ENCODE assay signal across 9 mouse cellular contexts in genomic region chr10:127511634-127512306, GRCm38 (mm10). TPM values are rescaled to one million over a fixed set of nuclear protein-coding genes. Genes with fewer than 3 reads are reported as not detected.
DNase-seq lines count a peak whose midpoint lies in the region; ATAC-seq and TF ChIP-seq lines count a peak whose summit lies in the region.
"Had no signal": no experiment of that assay in that cellular context is flagged by ENCODE, and none has a peak within 500 bp of the region (broad histone marks: within the 10 kb centered on the region; RNA-seq: fewer than 3 reads in every experiment).

No protein-coding gene starts in this region.

- DNase-seq in adrenal gland, adult 2 months = peak; percentile 58
- DNase-seq in adrenal gland, postnatal 4 days (ENCODE audit: low spot score in 2 of 2) = no peak
- peak; percentile 60 to 75 for DNase-seq in cerebellum, postnatal 4 days (ENCODE audit: low spot score in 2 of 2)
- DNase-seq in left cerebral cortex, adult 18-20 months (ENCODE audit: low spot score in 2 of 2) = peak; percentile 84 to 92
- DNase-seq in midbrain, embryonic 10.5 days (ENCODE audit: low spot score) = peak; percentile 77
- DNase-seq in stomach, postnatal 0 days (ENCODE audit: low spot score) = no peak

- ATAC-seq in heart, embryonic 14.5 days (ENCODE audit: insufficient number of reproducible peaks, insufficient read depth, low FRiP score, low read depth) = no peak
- ATAC-seq in stomach, postnatal 0 days (ENCODE audit: low FRiP score, low TSS enrichment) = no peak

- 0 out of 2 replicates have a peak, but pooled peaks have one; percentile 34 for TF ChIP-seq EP300 in ES-Bruce4 (IDR thresholded peaks at IDR 0.05; ENCODE audit: insufficient read depth, low read depth, low read length)
- no peak for TF ChIP-seq EP300 in stomach, postnatal 0 days (optimal IDR thresholded peaks at IDR 0.05)

- no peak overlapping the region for H3K27ac ChIP-seq in ES-Bruce4 (ENCODE audit: insufficient read depth, low read length)
- H3K27ac ChIP-seq in heart, embryonic 14.5 days (replicated peaks in 1 of 2; ENCODE audit: control insufficient read depth in 1 of 2, insufficient read depth in 1 of 2, low read depth in 2 of 2, low read length in 2 of 2) = no peak overlapping the region
- H3K27ac ChIP-seq in midbrain, embryonic 10.5 days (replicated peaks) = peak overlapping the region; percentile 89
- no peak overlapping the region for H3K27ac ChIP-seq in stomach, postnatal 0 days (replicated peaks)

- peak overlapping the region; percentile 96 for H3K4me2 ChIP-seq in heart, embryonic 14.5 days (ENCODE audit: low read length)
- H3K4me2 ChIP-seq in stomach, postnatal 0 days (replicated peaks; ENCODE audit: low read depth) = peak overlapping the region; percentile 94

- H3K36me3 ChIP-seq in ES-Bruce4 (ENCODE audit: control insufficient read depth, insufficient read depth, low read length, poor library complexity, severe bottlenecking) = no peaks in the 10 kb centered on the region
- no peaks in the 10 kb centered on the region for H3K36me3 ChIP-seq in heart, embryonic 14.5 days (ENCODE audit: control insufficient read depth, insufficient read depth, low read length)
- H3K36me3 ChIP-seq in midbrain, embryonic 10.5 days = peaks cover under 1% of the 10 kb centered on the region; the same call in 1 of the 2 replicates
- no peaks in the 10 kb centered on the region for H3K36me3 ChIP-seq in stomach, postnatal 0 days (ENCODE audit: control insufficient read depth, insufficient read depth, low read length)

- no peaks in the 10 kb centered on the region for H3K27me3 ChIP-seq in ES-Bruce4 (ENCODE audit: control insufficient read depth, insufficient read depth, low read length, poor library complexity, severe bottlenecking)
- peaks cover 88% of the 10 kb centered on the region for H3K27me3 ChIP-seq in heart, embryonic 14.5 days (ENCODE audit: control insufficient read depth, insufficient read depth, low read length)
- H3K27me3 ChIP-seq in midbrain, embryonic 10.5 days (ENCODE audit: low read depth, poor library complexity, severe bottlenecking) = peaks cover 100% of the 10 kb centered on the region
- peaks cover 6% of the 10 kb centered on the region; the same call in 1 of the 2 replicates for H3K27me3 ChIP-seq in stomach, postnatal 0 days (ENCODE audit: control insufficient read depth, insufficient read depth, low read length)

- H3K4me1 ChIP-seq in ES-Bruce4 (ENCODE audit: control insufficient read depth, insufficient read depth, low read length) = peaks cover 10% of the 10 kb centered on the region
- H3K4me1 ChIP-seq in heart, embryonic 14.5 days (ENCODE audit: control insufficient read depth in 2 of 2, insufficient read depth in 2 of 2, low read length in 2 of 2) = peaks cover 41 to 55% of the 10 kb centered on the region in 2 experiments
- H3K4me1 ChIP-seq in midbrain, embryonic 10.5 days = peaks cover 92% of the 10 kb centered on the region
- peaks cover 17% of the 10 kb centered on the region for H3K4me1 ChIP-seq in stomach, postnatal 0 days (replicated peaks; ENCODE audit: control insufficient read depth, insufficient read depth)

- no peak for TF ChIP-seq POLR2A in ES-Bruce4 (IDR thresholded peaks at IDR 0.05; ENCODE audit: insufficient read depth, low read length)

- under 1% methylated on average over 46 of the region's 46 CpGs for WGBS in heart, embryonic 14.5 days
- WGBS in midbrain, embryonic 10.5 days = under 1% methylated on average over 46 of the region's 46 CpGs
- WGBS in stomach, postnatal 0 days = under 1% methylated on average over 44 of the region's 46 CpGs

- H3K9me3 ChIP-seq in ES-Bruce4 (replicated peaks; ENCODE audit: control insufficient read depth, insufficient read depth, low read length, poor library complexity, severe bottlenecking) = no peaks in the 10 kb centered on the region
- no peaks in the 10 kb centered on the region for H3K9me3 ChIP-seq in heart, embryonic 14.5 days (ENCODE audit: control insufficient read depth, low read length)
- no peaks in the 10 kb centered on the region for H3K9me3 ChIP-seq in midbrain, embryonic 10.5 days (replicated peaks)
- H3K9me3 ChIP-seq in stomach, postnatal 0 days (ENCODE audit: control insufficient read depth, low read length) = no peaks in the 10 kb centered on the region

- peak overlapping the region; percentile 51 for H3K9ac ChIP-seq in ES-Bruce4 (ENCODE audit: low read depth, poor library complexity, severe bottlenecking)
- H3K9ac ChIP-seq in heart, embryonic 14.5 days (ENCODE audit: low read length) = peak overlapping the region; percentile 67
- peak overlapping the region; percentile 38; the same call in 1 of the 2 replicates for H3K9ac ChIP-seq in stomach, postnatal 0 days (ENCODE audit: low read length)

- peak; percentile 31 for TF ChIP-seq CTCF in ES-Bruce4 (IDR thresholded peaks at IDR 0.05; ENCODE audit: low read depth, low read length)
- no peak for TF ChIP-seq CTCF in stomach, postnatal 0 days (IDR thresholded peaks at IDR 0.05; ENCODE audit: low read depth)

- H3K4me3 ChIP-seq in ES-Bruce4 (ENCODE audit: low read depth, low read length) = peak overlapping the region; percentile 59
- H3K4me3 ChIP-seq in heart, embryonic 14.5 days (ENCODE audit: control insufficient read depth in 1 of 2, insufficient read depth in 1 of 2, low read depth in 1 of 2, low read length in 2 of 2) = peak overlapping the region; percentile 49 to 52
- peak overlapping the region; percentile 62 for H3K4me3 ChIP-seq in midbrain, embryonic 10.5 days
- H3K4me3 ChIP-seq in stomach, postnatal 0 days (ENCODE audit: low read depth, low read length) = peak overlapping the region; percentile 55

RNA-seq across cellular contexts. Expression of gene Ndufa4l2, which starts 3.0 kb away (rescaled TPM):
- total RNA-seq in adrenal gland, adult 2 months (2021) = 10 to 100 TPM; 45.8 to 53.5 TPM
- polyA plus RNA-seq in adrenal gland, adult 2 months (2012; rRNA removed) = 86.0 and 107 TPM in 2 replicates
- 10 to 100 TPM; 57.2 to 71.7 TPM for total RNA-seq in adrenal gland, postnatal 4 days (2021)
- 5.4 and 5.7 TPM in 2 replicates for polyA plus RNA-seq in ES-Bruce4 (2011; ENCODE audit: insufficient read depth, insufficient read length, low read depth, missing spikeins)
- polyA plus RNA-seq in heart, embryonic 14.5 days (2014; fragmentation: Nextera tagmentation; extraction: Ambion mirVana) = 31.2 and 34.2 TPM in 2 replicates
- total RNA-seq in left cerebral cortex, adult 18-20 months (2021) = 1 to 10 TPM; 3.5 to 5.2 TPM
- 5.2 and 5.8 TPM in 2 replicates for polyA plus RNA-seq in midbrain, embryonic 10.5 days (2016; fragmentation: Nextera tagmentation; extraction: Ambion mirVana)
- polyA plus RNA-seq in stomach, postnatal 0 days (2015; fragmentation: Nextera tagmentation; extraction: Ambion mirVana) = 58.2 and 72.8 TPM in 2 replicates
- total RNA-seq: neutrophil, adult 5-6 weeks had no signal

RNA-seq across cellular contexts. Expression of gene Stac3, which starts 10.3 kb away (rescaled TPM):
- 1 to 10 TPM in 1 of 2 experiments, under 1 TPM in 1; 0.93 to 1.8 TPM for total RNA-seq in adrenal gland, adult 2 months (2021)
- polyA plus RNA-seq in adrenal gland, adult 2 months (2012; rRNA removed) = 1.5 and 2.5 TPM in 2 replicates
- total RNA-seq in adrenal gland, postnatal 4 days (2021) = 10 to 100 TPM in 1 of 2 experiments, 1 to 10 TPM in 1; 6.4 to 11.5 TPM
- 1.9 and 2.6 TPM in 2 replicates for polyA plus RNA-seq in ES-Bruce4 (2011; ENCODE audit: insufficient read depth, insufficient read length, low read depth, missing spikeins)
- 0.31 TPM in 1 of 2 replicates, not detected in the other for polyA plus RNA-seq in heart, embryonic 14.5 days (2014; fragmentation: Nextera tagmentation; extraction: Ambion mirVana)
- 1 to 10 TPM; 3.9 to 4.8 TPM for total RNA-seq in left cerebral cortex, adult 18-20 months (2021)
- polyA plus RNA-seq in midbrain, embryonic 10.5 days (2016; fragmentation: Nextera tagmentation; extraction: Ambion mirVana) = 0.52 and 0.62 TPM in 2 replicates
- polyA plus RNA-seq in stomach, postnatal 0 days (2015; fragmentation: Nextera tagmentation; extraction: Ambion mirVana) = 0.23 and 0.40 TPM in 2 replicates

RNA-seq across cellular contexts. Expression of gene Shmt2, which starts 10.5 kb away (rescaled TPM):
- 10 to 100 TPM; 43.3 to 48.8 TPM for total RNA-seq in adrenal gland, adult 2 months (2021)
- 84.2 and 106 TPM in 2 replicates for polyA plus RNA-seq in adrenal gland, adult 2 months (2012; rRNA removed)
- 10 to 100 TPM; 66.7 to 69.4 TPM for total RNA-seq in adrenal gland, postnatal 4 days (2021)
- 67.4 and 68.2 TPM in 2 replicates for polyA plus RNA-seq in ES-Bruce4 (2011; ENCODE audit: insufficient read depth, insufficient read length, low read depth, missing spikeins)
- polyA plus RNA-seq in heart, embryonic 14.5 days (2014; fragmentation: Nextera tagmentation; extraction: Ambion mirVana) = 71.7 and 73.0 TPM in 2 replicates
- total RNA-seq in left cerebral cortex, adult 18-20 months (2021) = 10 to 100 TPM; 23.4 to 27.0 TPM
- 107 and 121 TPM in 2 replicates for polyA plus RNA-seq in midbrain, embryonic 10.5 days (2016; fragmentation: Nextera tagmentation; extraction: Ambion mirVana)
- polyA plus RNA-seq in stomach, postnatal 0 days (2015; fragmentation: Nextera tagmentation; extraction: Ambion mirVana) = 38.9 and 40.9 TPM in 2 replicates

RNA-seq across cellular contexts. Expression of gene Nxph4, which starts 22.6 kb away (rescaled TPM):
- total RNA-seq in adrenal gland, adult 2 months (2021) = 10 to 100 TPM in 1 of 2 experiments, 1 to 10 TPM in 1; 5.0 to 11.7 TPM
- polyA plus RNA-seq in adrenal gland, adult 2 months (2012; rRNA removed) = 7.4 and 7.8 TPM in 2 replicates
- total RNA-seq in adrenal gland, postnatal 4 days (2021) = 10 to 100 TPM; 13.6 to 14.0 TPM
- polyA plus RNA-seq in ES-Bruce4 (2011; ENCODE audit: insufficient read depth, insufficient read length, low read depth, missing spikeins) = 0.79 TPM in 1 of 2 replicates, not detected in the other
- 0.70 and 0.81 TPM in 2 replicates for polyA plus RNA-seq in heart, embryonic 14.5 days (2014; fragmentation: Nextera tagmentation; extraction: Ambion mirVana)
- total RNA-seq in left cerebral cortex, adult 18-20 months (2021) = 1 to 10 TPM; 7.6 to 8.3 TPM
- polyA plus RNA-seq in midbrain, embryonic 10.5 days (2016; fragmentation: Nextera tagmentation; extraction: Ambion mirVana) = 19.4 and 27.2 TPM in 2 replicates
- 2.7 and 4.0 TPM in 2 replicates for polyA plus RNA-seq in stomach, postnatal 0 days (2015; fragmentation: Nextera tagmentation; extraction: Ambion mirVana)
- total RNA-seq: neutrophil, adult 5-6 weeks had no signal

Comparison
In these comparisons a context has a peak if more than half of its experiments do, and no peak if none do; other contexts are left out.
1. DNase-seq: peak in adrenal gland, adult 2 months (single experiment), cerebellum, postnatal 4 days (2 of 2), left cerebral cortex, adult 18-20 months (2 of 2) and midbrain, embryonic 10.5 days (single experiment); none in adrenal gland, postnatal 4 days (0 of 2) and stomach, postnatal 0 days (single experiment).
2. Peak in every context shown above with its lines, with median percentiles within 50 percentile points of each other: H3K4me3 ChIP-seq and H3K9ac ChIP-seq.